Mouse (Mus musculus) inflammation-experienced regulatory T-cells, adult 6 months (primary cell): ENCODE data around the gene Osbpl2. TPM values are rescaled to one million over a fixed set of nuclear protein-coding genes. Genes with fewer than 3 reads are reported as not detected.
A peak's percentile ranks its signal among the peaks of the same experiment; 100 is the strongest.

Experiments used
- ATAC-seq: one replicate; pipeline ENCODE4 v1.8.0; 2017
- polyA plus RNA-seq, 3 experiments: library from polyadenylated mRNA; unstranded; fragments of 100-300 nt; shearing (Covaris generic); gene quantifications; one replicate each; pipeline ENCODE4 v1.2.1; 2017

The Osbpl2 gene
- polyA plus RNA-seq, 3 experiments from 2014 or later = 20.2 to 23.7 (median 21.9) TPM

- ATAC-seq = no peak
These were observed 13.5 kb upstream of the Osbpl2 start for GRCm38 (mm10) chr2:180105441-180106190.

GRCm38 (mm10) chr2:180107081-180107480 is 12.0 kb upstream of the Osbpl2 start:
- no peak for ATAC-seq

GRCm38 (mm10) chr2:180108285-180108684 is 10.8 kb upstream of the Osbpl2 start:
- ATAC-seq = no peak

- no peak for ATAC-seq
These were observed 4.9 kb upstream of the Osbpl2 start for GRCm38 (mm10) chr2:180113909-180114890.

GRCm38 (mm10) chr2:180115279-180115678 is 3.8 kb upstream of the Osbpl2 start:
- ATAC-seq = no peak

- no peak for ATAC-seq
These were observed 3.0 kb upstream of the Osbpl2 start for GRCm38 (mm10) chr2:180116081-180116493.

GRCm38 (mm10) chr2:180116741-180117484 is 2.2 kb upstream of the Osbpl2 start:
- ATAC-seq = no peak

- ATAC-seq = no peak
These were observed 1.5 kb upstream of the Osbpl2 start for GRCm38 (mm10) chr2:180117485-180118194.

- ATAC-seq = peak; percentile 7
These were observed 559 bp downstream of the Osbpl2 start for GRCm38 (mm10) chr2:180119439-180120291.

- ATAC-seq = no peak
These were observed 1.2 kb downstream of the Osbpl2 start for GRCm38 (mm10) chr2:180120292-180120761.

- no peak for ATAC-seq
These were observed 5.1 kb downstream of the Osbpl2 start for GRCm38 (mm10) chr2:180124192-180124591.

- no peak for ATAC-seq
These were observed 7.1 kb downstream of the Osbpl2 start for GRCm38 (mm10) chr2:180126195-180126594.

- ATAC-seq = no peak
These were observed 8.6 kb downstream of the Osbpl2 start for GRCm38 (mm10) chr2:180127675-180128074.

- ATAC-seq = no peak
These were observed 14.1 kb downstream of the Osbpl2 start for GRCm38 (mm10) chr2:180133231-180133630.

- ATAC-seq = no peak
These were observed 14.8 kb downstream of the Osbpl2 start for GRCm38 (mm10) chr2:180133911-180134310.

GRCm38 (mm10) chr2:180135414-180135813 is 16.3 kb downstream of the Osbpl2 start:
- no peak for ATAC-seq

- ATAC-seq = no peak
These were observed 27.0 kb downstream of the Osbpl2 start for GRCm38 (mm10) chr2:180146091-180146490.

- no peak for ATAC-seq
These were observed 28.3 kb downstream of the Osbpl2 start for GRCm38 (mm10) chr2:180147379-180147778.

- no peak for ATAC-seq
These were observed 29.4 kb downstream of the Osbpl2 start for GRCm38 (mm10) chr2:180148551-180148950.

- no peak for ATAC-seq
These were observed 35.7 kb downstream of the Osbpl2 start for GRCm38 (mm10) chr2:180154796-180155195.

- ATAC-seq = no peak
These were observed 39.5 kb downstream of the Osbpl2 start for GRCm38 (mm10) chr2:180158627-180159026.
